Mouse (Mus musculus) adrenal gland, adult (tissue): Measurements from ENCODE around the gene Rprml.

Experiments
- DNase-seq, 2 experiments: peaks; one replicate each; pipeline ENCODE4 v3.0.0; 2022 to 2023; ENCODE audit warnings: low spot score in 1 of 2; ENCODE audit not compliant: inconsistent age in 2 of 2

The Rprml gene

GRCm38 (mm10) chr11:103649301-103649982, at the start of gene Rprml:
TSS of gene Rprml (plus strand) at chr11:103649570.
- peak in 1 of 2 experiments; percentile 34 for DNase-seq

GRCm38 (mm10) chr11:103606611-103607010, 42.8 kb upstream of the Rprml start:
- no peak for DNase-seq

GRCm38 (mm10) chr11:103610772-103611171, 38.6 kb upstream of the Rprml start:
- no peak for DNase-seq

- no peak for DNase-seq
Observed at GRCm38 (mm10) chr11:103621040-103621439, 28.3 kb upstream of the Rprml start, which contains the start of gene Gm884. TSS of gene Gm884 (minus strand) at chr11:103621140.

GRCm38 (mm10) chr11:103627453-103627852, 21.9 kb upstream of the Rprml start:
- DNase-seq: no peak

- no peak for DNase-seq
Observed at GRCm38 (mm10) chr11:103634806-103635205, 14.6 kb upstream of the Rprml start.

- no peak for DNase-seq
Observed at GRCm38 (mm10) chr11:103635481-103635880, 13.9 kb upstream of the Rprml start.

- DNase-seq: no peak
Observed at GRCm38 (mm10) chr11:103636261-103636660, 13.1 kb upstream of the Rprml start.

GRCm38 (mm10) chr11:103638790-103639189, 10.6 kb upstream of the Rprml start, which contains the start of gene Lyzl6:
TSS of gene Lyzl6 (minus strand) at chr11:103638890.
- DNase-seq: no peak

- DNase-seq: peak; percentile 53 to 83
Observed at GRCm38 (mm10) chr11:103639407-103639946, 9.9 kb upstream of the Rprml start.

GRCm38 (mm10) chr11:103643211-103643610, 6.2 kb upstream of the Rprml start:
- no peak for DNase-seq

GRCm38 (mm10) chr11:103645731-103646130, 3.6 kb upstream of the Rprml start:
- no peak for DNase-seq

- DNase-seq: no peak
Observed at GRCm38 (mm10) chr11:103646301-103646700, 3.1 kb upstream of the Rprml start.

GRCm38 (mm10) chr11:103647921-103648620, 1.3 kb upstream of the Rprml start:
- no peak for DNase-seq

- DNase-seq: no peak
Observed at GRCm38 (mm10) chr11:103648656-103649055, 714 bp upstream of the Rprml start.

GRCm38 (mm10) chr11:103649983-103650493, 668 bp downstream of the Rprml start:
- no peak for DNase-seq

- no peak for DNase-seq
Observed at GRCm38 (mm10) chr11:103651426-103651825, 2.1 kb downstream of the Rprml start.

- no peak for DNase-seq
Observed at GRCm38 (mm10) chr11:103653359-103653965, 4.1 kb downstream of the Rprml start.

GRCm38 (mm10) chr11:103656520-103656919, 7.2 kb downstream of the Rprml start:
- DNase-seq: peak; percentile 23 to 69

GRCm38 (mm10) chr11:103658189-103658588, 8.8 kb downstream of the Rprml start:
- DNase-seq: no peak

- no peak for DNase-seq
Observed at GRCm38 (mm10) chr11:103661863-103662262, 12.5 kb downstream of the Rprml start.
